Mouse (Mus musculus) neural tube, embryonic 11.5 days (tissue): Measurements from ENCODE around the gene Sox10. TPM values are rescaled to one million over a fixed set of nuclear protein-coding genes. Genes with fewer than 3 reads are reported as not detected.

Experiments used
- ATAC-seq: fragments of 200-750 bp; cut with Nextera tagmentation; 2 replicates; pipeline ENCODE4 v1.8.0; 2017; ENCODE audit warnings: moderate number of reproducible peaks, mild to moderate bottlenecking, moderate TSS enrichment, moderate library complexity; ENCODE audit not compliant: insufficient read depth, low FRiP score, low TSS enrichment
- DNase-seq: peaks from one replicate; pipeline ENCODE4 v3.0.0-alpha.2; 2015; ENCODE audit warnings: low spot score
- H3K27ac ChIP-seq: fragments of 300-500 bp; sonication (generic); 2 replicates; pipeline ENCODE4 v1.5.1; 2014; ENCODE audit warnings: low read depth, mild to moderate bottlenecking, low read length
- H3K27me3 ChIP-seq: fragments of 300-500 bp; sonication (generic); 2 replicates; pipeline ENCODE4 v1.6.1; 2014; ENCODE audit warnings: mild to moderate bottlenecking, low read length, mixed read lengths; ENCODE audit not compliant: control insufficient read depth, insufficient read depth
- H3K36me3 ChIP-seq: fragments of 300-500 bp; sonication (generic); 2 replicates; pipeline ENCODE4 v1.6.1; 2014; ENCODE audit warnings: mild to moderate bottlenecking, low read length, moderate library complexity, mixed read lengths; ENCODE audit not compliant: control insufficient read depth, insufficient read depth
- H3K4me1 ChIP-seq: fragments of 300-500 bp; sonication (generic); 2 replicates; pipeline ENCODE4 v1.6.1; 2014; ENCODE audit warnings: low read length, mixed read lengths; ENCODE audit not compliant: control insufficient read depth, insufficient read depth
- H3K4me2 ChIP-seq: fragments of 300-500 bp; sonication (generic); 2 replicates; pipeline ENCODE4 v1.6.1; 2014; ENCODE audit warnings: low read depth, mild to moderate bottlenecking, moderate library complexity
- H3K4me3 ChIP-seq: fragments of 300-500 bp; sonication (generic); 2 replicates; pipeline ENCODE4 v1.5.1; 2014; ENCODE audit warnings: low read depth, low read length
- H3K9ac ChIP-seq: fragments of 300-500 bp; sonication (generic); 2 replicates; pipeline ENCODE4 v1.6.1; 2014; ENCODE audit warnings: mild to moderate bottlenecking, low read length
- H3K9me3 ChIP-seq: fragments of 300-500 bp; sonication (generic); 2 replicates; pipeline ENCODE4 v1.6.1; 2016; ENCODE audit warnings: low read length; ENCODE audit not compliant: control insufficient read depth
- WGBS: fragments of 180-500 bp; shearing (Covaris S2); extraction: QIAGEN DNeasy Blood & Tissue Kit; methylation state at CpG from one replicate; pipeline ENCODE4 v1.1.7; 2014; 5-methylcytosine and 5-hydroxymethylcytosine counted together
- polyA plus RNA-seq: library from polyadenylated mRNA; unstranded; fragments of >200 nt; fragmentation: Nextera tagmentation; extraction: Ambion mirVana; gene quantifications from 2 replicates; pipeline ENCODE4 v1.2.1, GENCODE M21; 2014

Sox10 gene
- polyA plus RNA-seq, 1 experiment from 2014 or later = 32.9 TPM

DNA sequence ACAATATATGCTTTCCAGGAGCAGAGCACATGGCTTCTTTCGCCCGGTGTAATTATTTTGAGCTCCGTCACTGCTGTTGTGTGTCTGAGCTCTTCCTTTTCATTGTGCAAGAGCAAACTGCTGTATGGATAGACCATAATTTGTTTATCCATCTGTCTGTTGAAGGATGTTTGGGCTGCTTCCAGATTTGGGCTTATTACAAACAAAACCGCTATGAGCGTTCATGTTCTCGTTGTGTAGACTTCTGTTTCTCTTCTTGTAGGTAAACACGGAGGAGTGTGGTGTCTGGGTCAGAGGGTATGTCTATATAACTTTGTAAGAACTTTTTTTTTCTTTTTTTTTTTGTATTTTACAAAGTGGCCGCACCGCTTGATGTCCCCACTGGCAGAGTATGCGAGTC is 20.2 kb upstream of the Sox10 start:
- Histone ChIP-seq H3K9ac (no peak overlapping the region), H3K36me3 (no peaks in the 10 kb centered on the region), H3K27me3 (no peaks in the 10 kb centered on the region), H3K4me1 (no peaks in the 10 kb centered on the region), H3K27ac (no peak overlapping the region), H3K4me3 (no peak overlapping the region), H3K9me3 (no peaks in the 10 kb centered on the region), H3K4me2 (no peak overlapping the region)
- WGBS = 92% methylated on average over 10 of the region's 10 CpGs
- DNase-seq (no peak), ATAC-seq (no peak)

DNA sequence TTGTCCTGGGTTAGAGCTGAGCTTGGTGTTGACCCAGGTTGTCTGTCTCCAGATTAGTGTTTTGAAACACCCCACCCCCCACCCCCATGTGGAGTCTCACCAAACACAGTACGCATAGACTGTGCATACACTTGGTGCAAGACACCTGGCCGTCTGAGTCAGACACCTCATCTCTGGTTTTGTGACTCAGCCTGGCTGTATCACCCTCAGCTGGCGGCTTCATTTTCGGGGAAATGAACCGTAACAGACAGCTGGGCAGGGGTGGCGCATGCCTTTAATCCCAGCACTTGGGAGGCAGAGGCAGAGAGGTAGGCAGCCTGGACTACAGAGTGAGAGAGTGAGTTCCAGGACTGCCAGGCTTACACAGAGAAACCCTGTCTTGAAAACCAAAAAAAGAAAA is 11.9 kb upstream of the Sox10 start:
- Histone ChIP-seq H3K4me2 (no peak overlapping the region), H3K27ac (no peak overlapping the region), H3K4me1 (no peaks in the 10 kb centered on the region), H3K36me3 (no peaks in the 10 kb centered on the region), H3K9me3 (no peaks in the 10 kb centered on the region), H3K4me3 (no peak overlapping the region), H3K9ac (no peak overlapping the region), H3K27me3 (no peaks in the 10 kb centered on the region)
- DNase-seq (no peak), ATAC-seq (no peak)
- WGBS = 45% methylated on average over 6 of the region's 6 CpGs

DNA sequence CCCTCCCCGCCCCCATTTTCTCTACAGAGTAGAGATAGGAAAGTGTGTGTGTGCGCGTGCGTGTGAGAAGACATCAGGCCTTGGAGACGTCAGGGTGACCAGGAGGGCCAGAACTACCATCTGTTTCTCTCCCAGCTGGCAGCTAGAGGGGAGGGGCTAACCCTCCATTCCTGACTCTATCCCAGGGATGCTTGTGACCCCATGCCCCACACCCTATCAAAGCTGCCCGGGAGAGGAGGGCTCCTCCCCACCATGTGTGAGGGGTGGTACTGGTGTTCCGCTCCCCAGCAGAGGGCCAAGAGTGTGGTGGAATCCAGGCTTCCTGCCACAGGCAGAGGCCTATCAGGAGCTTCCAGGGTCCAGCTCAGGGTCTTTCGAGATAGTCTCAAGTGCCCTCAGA is 1.7 kb upstream of the Sox10 start:
- ATAC-seq = peak; percentile 38; the same call in 1 of the 2 replicates
- WGBS = 37% methylated on average over 8 of the region's 8 CpGs
- Histone ChIP-seq H3K9ac (no peak overlapping the region; the same call in 1 of the 2 replicates), H3K4me3 (no peak overlapping the region), H3K4me1 (peaks cover 10% of the 10 kb centered on the region), H3K36me3 (no peaks in the 10 kb centered on the region), H3K27me3 (peaks cover 38% of the 10 kb centered on the region), H3K27ac (peak overlapping the region; percentile 67; the same call in 1 of the 2 replicates), H3K9me3 (no peaks in the 10 kb centered on the region), H3K4me2 (no peak overlapping the region; the same call in 1 of the 2 replicates)
- no peak for DNase-seq

DNA sequence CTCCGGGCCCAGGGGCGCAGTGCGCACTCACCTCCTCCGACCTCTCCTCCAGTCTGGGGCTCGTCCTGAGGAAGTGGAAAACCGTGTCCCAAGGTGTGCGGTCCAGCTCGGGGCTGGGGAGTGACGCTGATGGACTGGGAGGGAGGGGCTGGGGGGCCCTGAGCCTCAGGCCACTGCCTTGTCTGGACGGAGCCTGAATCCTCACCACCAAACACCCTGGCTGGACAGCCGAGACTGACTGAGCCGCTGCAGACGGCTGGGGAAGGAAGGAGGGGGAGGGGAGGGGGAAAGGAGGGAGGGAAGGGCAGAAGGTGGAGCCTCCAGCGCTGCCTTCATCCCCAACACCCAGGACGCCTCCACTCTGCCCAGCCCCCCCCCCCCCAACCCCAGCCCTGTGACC is 789 bp downstream of the Sox10 start:
- peak overlapping the region; percentile 15; the same call in 1 of the 2 replicates for H3K9ac ChIP-seq
- ATAC-seq = no peak
- peak overlapping the region; percentile 28 for H3K4me3 ChIP-seq
- peaks cover 42% of the 10 kb centered on the region for H3K27me3 ChIP-seq
- WGBS = 6% methylated on average over 15 of the region's 15 CpGs
- H3K36me3 ChIP-seq = no peaks in the 10 kb centered on the region
- DNase-seq = no peak
- no peak overlapping the region; the same call in 1 of the 2 replicates for H3K27ac ChIP-seq
- no peaks in the 10 kb centered on the region for H3K9me3 ChIP-seq
- no peak overlapping the region for H3K4me2 ChIP-seq
- H3K4me1 ChIP-seq = peaks cover 10% of the 10 kb centered on the region

DNA sequence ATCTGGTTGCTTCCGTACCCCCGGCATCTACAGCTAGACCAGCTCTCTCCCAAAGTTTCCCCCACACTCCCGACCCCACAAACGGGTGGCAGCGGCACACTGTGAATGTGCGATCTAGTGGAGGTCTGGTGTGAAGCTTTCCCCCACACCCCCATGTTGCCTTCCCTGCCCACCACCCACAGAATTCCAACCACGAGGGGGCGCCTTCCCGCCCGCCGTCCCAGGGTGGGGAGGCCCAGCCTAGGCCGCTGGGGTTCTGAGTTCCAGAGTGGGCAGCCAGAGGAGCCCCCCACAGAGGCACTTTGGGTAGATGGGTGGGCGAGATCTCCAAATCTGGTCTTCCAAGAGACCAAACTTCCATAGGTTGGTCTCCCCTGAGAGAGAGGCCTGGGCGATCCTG is 2.2 kb downstream of the Sox10 start:
- H3K4me1 ChIP-seq = peaks cover 10% of the 10 kb centered on the region
- H3K27ac ChIP-seq = no peak overlapping the region
- no peak overlapping the region for H3K4me2 ChIP-seq
- H3K36me3 ChIP-seq = no peaks in the 10 kb centered on the region
- no peaks in the 10 kb centered on the region for H3K9me3 ChIP-seq
- ATAC-seq (no peak), DNase-seq (no peak)
- H3K9ac ChIP-seq = peak overlapping the region; percentile 46
- H3K4me3 ChIP-seq = peak overlapping the region; percentile 28
- WGBS = 44% methylated on average over 14 of the region's 14 CpGs
- peaks cover 42% of the 10 kb centered on the region for H3K27me3 ChIP-seq

DNA sequence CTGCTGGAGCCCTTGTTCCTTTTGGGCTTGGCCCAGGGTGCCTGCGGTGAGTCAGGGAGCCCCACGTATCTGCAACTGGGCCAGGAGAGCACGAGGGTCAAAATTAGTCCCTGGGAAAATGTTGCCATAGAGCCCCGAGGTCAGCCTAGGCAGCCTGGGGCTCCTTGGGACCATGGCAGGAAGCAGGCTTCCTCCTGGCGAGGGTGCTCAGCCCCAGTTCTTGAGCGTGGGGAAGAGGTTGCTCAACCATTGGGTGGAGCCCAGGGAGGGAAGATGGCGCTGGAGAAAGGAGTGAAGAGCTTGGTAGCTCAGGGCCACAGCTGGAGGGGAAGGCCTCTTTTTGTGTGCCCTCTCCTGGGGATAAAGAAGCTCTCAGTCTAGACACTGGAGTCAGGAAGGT is 2.7 kb downstream of the Sox10 start:
- H3K4me1 ChIP-seq = peaks cover 10% of the 10 kb centered on the region
- 0 out of 2 replicates have a peak overlapping the region, but pooled peaks have one; percentile 12 for H3K4me2 ChIP-seq
- H3K36me3 ChIP-seq = no peaks in the 10 kb centered on the region
- 72% methylated on average over 7 of the region's 7 CpGs for WGBS
- ATAC-seq (no peak), DNase-seq (no peak)
- H3K9ac ChIP-seq = no peak overlapping the region
- 0 out of 2 replicates have a peak overlapping the region, but pooled peaks have one; percentile 3 for H3K27ac ChIP-seq
- peaks cover 42% of the 10 kb centered on the region for H3K27me3 ChIP-seq
- peak overlapping the region; percentile 28 for H3K4me3 ChIP-seq
- H3K9me3 ChIP-seq = no peaks in the 10 kb centered on the region

DNA sequence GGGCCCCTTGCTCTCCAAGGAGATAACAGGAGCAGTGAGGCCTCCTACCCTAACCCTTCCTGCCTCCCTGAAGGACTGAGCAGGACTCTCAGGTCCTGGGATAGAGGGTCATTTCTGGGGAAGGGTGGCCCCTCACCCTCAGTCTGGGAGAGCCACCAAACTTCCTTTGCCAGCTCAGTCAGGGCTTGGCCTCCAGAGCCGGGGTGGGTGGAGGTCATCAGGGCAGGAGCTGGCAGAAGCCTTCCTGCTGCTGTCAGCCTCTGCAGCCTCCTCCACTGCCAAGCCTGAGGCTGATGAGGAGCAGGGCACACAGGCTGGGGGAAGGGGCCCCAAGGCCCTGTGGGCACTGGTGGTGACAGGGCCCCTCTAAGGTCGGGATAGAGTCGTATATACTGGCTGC is 9.5 kb downstream of the Sox10 start:
- Histone ChIP-seq H3K4me1 (peaks cover 5% of the 10 kb centered on the region; the same call in 1 of the 2 replicates), H3K27me3 (peaks cover 3% of the 10 kb centered on the region; the same call in 1 of the 2 replicates), H3K4me3 (no peak overlapping the region), H3K4me2 (no peak overlapping the region), H3K36me3 (no peaks in the 10 kb centered on the region), H3K27ac (no peak overlapping the region; the same call in 1 of the 2 replicates), H3K9ac (0 out of 2 replicates have a peak overlapping the region, but pooled peaks have one; percentile 6), H3K9me3 (no peaks in the 10 kb centered on the region)
- WGBS = 24% methylated on average over 3 of the region's 3 CpGs
- DNase-seq (no peak), ATAC-seq (no peak)

DNA sequence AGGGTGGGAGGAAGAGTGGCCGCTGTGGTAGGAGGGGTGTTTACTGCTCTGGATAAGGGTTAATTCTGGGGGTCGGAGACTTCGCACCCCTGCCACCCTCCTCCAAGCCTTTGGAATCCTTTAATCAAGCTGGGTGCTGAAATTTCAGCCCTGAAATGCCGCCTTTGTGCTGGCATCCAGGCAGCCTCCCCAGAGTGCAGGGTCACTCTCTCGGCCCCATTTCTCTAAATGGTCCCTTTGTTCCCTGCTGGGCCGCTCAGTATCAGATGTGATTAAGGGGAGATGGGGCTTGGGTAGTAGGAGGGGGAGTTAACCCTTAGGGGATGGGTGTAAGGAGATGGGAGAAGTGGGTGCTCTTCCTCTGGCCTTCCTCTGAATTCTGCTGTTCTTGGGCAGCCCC is 12.3 kb downstream of the Sox10 start:
- Histone ChIP-seq H3K36me3 (peaks cover 4% of the 10 kb centered on the region; the same call in 1 of the 2 replicates), H3K4me3 (no peak overlapping the region), H3K27ac (peak overlapping the region; percentile 75; the same call in 1 of the 2 replicates), H3K9ac (no peak overlapping the region), H3K4me2 (no peak overlapping the region), H3K9me3 (no peaks in the 10 kb centered on the region), H3K4me1 (peaks cover 5% of the 10 kb centered on the region; the same call in 1 of the 2 replicates), H3K27me3 (no peaks in the 10 kb centered on the region)
- 52% methylated on average over 6 of the region's 6 CpGs for WGBS
- DNase-seq = peak; percentile 26
- no peak for ATAC-seq

DNA sequence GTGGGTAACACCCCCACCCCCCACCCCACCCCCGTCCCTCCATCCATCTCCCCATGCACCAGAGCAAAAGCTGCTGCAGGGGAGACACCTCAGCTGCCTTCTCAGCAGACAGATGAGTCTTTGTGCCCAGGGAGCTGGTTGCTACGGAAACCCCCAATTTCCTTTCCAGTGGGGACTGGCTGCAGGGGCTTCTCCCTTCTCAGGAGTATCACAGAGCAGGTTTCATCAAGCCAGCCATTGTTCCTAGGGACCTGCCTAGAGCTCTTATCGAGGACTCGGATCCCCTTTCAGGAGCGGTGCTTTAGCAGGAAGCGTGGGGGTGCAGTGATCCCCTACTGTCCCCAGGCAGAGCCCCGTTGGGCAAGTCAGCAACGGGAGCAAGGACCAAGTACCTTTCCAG is 13.2 kb downstream of the Sox10 start:
- H3K27ac ChIP-seq = peak overlapping the region; percentile 75
- no peak overlapping the region for H3K4me2 ChIP-seq
- H3K9ac ChIP-seq = peak overlapping the region; percentile 3; the same call in 1 of the 2 replicates
- peak; percentile 49 for ATAC-seq
- H3K4me3 ChIP-seq = no peak overlapping the region
- H3K4me1 ChIP-seq = peaks cover 5% of the 10 kb centered on the region; the same call in 1 of the 2 replicates
- peaks cover 11% of the 10 kb centered on the region for H3K36me3 ChIP-seq
- DNase-seq = peak; percentile 58
- 63% methylated on average over 8 of the region's 8 CpGs for WGBS
- H3K9me3 ChIP-seq = no peaks in the 10 kb centered on the region
- no peaks in the 10 kb centered on the region for H3K27me3 ChIP-seq
